22 mouse cellular contexts compared by ENCODE assay signal in the genomic region with DNA sequence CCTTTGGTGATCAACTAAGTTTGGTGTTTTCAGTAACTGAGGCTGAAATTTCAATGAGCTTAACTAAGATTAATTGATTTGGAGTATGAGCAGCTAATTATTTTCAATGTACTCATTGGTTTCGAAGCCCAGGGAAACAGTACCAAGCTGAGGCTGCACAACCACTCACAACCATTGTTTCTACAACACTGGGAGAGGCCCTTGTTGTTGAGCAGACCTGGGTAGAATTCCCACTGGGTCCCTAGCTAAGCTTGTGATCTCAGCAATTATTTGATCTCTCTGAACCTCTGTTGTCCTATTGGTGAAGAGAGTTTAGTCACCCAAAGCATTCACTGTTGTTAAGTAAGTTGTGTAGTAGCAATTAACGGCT.
DNase-seq lines count a peak whose midpoint lies in the region; ATAC-seq and TF ChIP-seq lines count a peak whose summit lies in the region.
"Had no signal": no experiment of that assay in that cellular context is flagged by ENCODE, and none has a peak within 500 bp of the region (broad histone marks: within the 10 kb centered on the region; RNA-seq: fewer than 3 reads in every experiment).

No protein-coding gene starts in this region.

- 36% methylated on average over 2 of the region's 2 CpGs for WGBS in forebrain, embryonic 11.5 days
- WGBS in forebrain, postnatal 0 days: 30% methylated on average over 2 of the region's 2 CpGs
- 67% methylated on average over 2 of the region's 2 CpGs for WGBS in hindbrain, embryonic 14.5 days
- WGBS in hindbrain, embryonic 11.5 days: 72% methylated on average over 2 of the region's 2 CpGs
- WGBS in neural tube, embryonic 13.5 days: 76% methylated on average over 2 of the region's 2 CpGs
- 77% methylated on average over 2 of the region's 2 CpGs for WGBS in neural tube, embryonic 15.5 days

- no peak overlapping the region for H3K4me2 ChIP-seq in forebrain, embryonic 11.5 days (ENCODE audit: low read depth, low read length, severe bottlenecking)
- H3K4me2 ChIP-seq in forebrain, postnatal 0 days (ENCODE audit: low read depth): no peak overlapping the region
- H3K4me2 ChIP-seq in hindbrain, embryonic 14.5 days (replicated peaks): no peak overlapping the region
- H3K4me2 ChIP-seq in hindbrain, embryonic 11.5 days (replicated peaks; ENCODE audit: low read depth, low read length): no peak overlapping the region
- H3K4me2 ChIP-seq in neural tube, embryonic 13.5 days: no peak overlapping the region
- H3K4me2 ChIP-seq in neural tube, embryonic 15.5 days: no peak overlapping the region
- H3K4me2 ChIP-seq: heart, embryonic 12.5 days had no signal

- H3K9me3 ChIP-seq in forebrain, embryonic 11.5 days (ENCODE audit: control insufficient read depth, low read length): no peaks in the 10 kb centered on the region
- H3K9me3 ChIP-seq in forebrain, postnatal 0 days (ENCODE audit: low read length): no peaks in the 10 kb centered on the region
- H3K9me3 ChIP-seq in hindbrain, embryonic 14.5 days (ENCODE audit: control insufficient read depth, low read length): no peaks in the 10 kb centered on the region
- no peaks in the 10 kb centered on the region for H3K9me3 ChIP-seq in hindbrain, embryonic 11.5 days (ENCODE audit: control insufficient read depth, low read length)
- H3K9me3 ChIP-seq in neural tube, embryonic 13.5 days: no peaks in the 10 kb centered on the region
- H3K9me3 ChIP-seq in neural tube, embryonic 15.5 days (replicated peaks): no peaks in the 10 kb centered on the region
- H3K9me3 ChIP-seq: embryonic facial prominence, embryonic 10.5 days; G1E; heart, embryonic 12.5 days had no signal

- DNase-seq in forebrain, embryonic 11.5 days (ENCODE audit: low spot score): no peak
- DNase-seq in forebrain, postnatal 0 days: no peak
- DNase-seq in hindbrain, embryonic 14.5 days (ENCODE audit: low spot score): no peak
- DNase-seq in hindbrain, embryonic 11.5 days (ENCODE audit: low spot score): no peak
- no peak for DNase-seq in neural tube, embryonic 10.5 days (ENCODE audit: extremely low spot score, low spot score)
- DNase-seq: adrenal gland, postnatal 14 days; B cell, adult 2 months; cerebellum, adult 18-20 months; cerebellum, adult 9-11 months; cerebellum, postnatal 36 days; gastrocnemius, adult 2 months; gastrocnemius, postnatal 25 days; heart, postnatal 36 days; kidney, adult 2 months had no signal

- peak; percentile 81 for ATAC-seq in forebrain, embryonic 11.5 days (replicated peaks; ENCODE audit: low FRiP score)
- ATAC-seq in forebrain, postnatal 0 days: no peak
- ATAC-seq in hindbrain, embryonic 14.5 days (ENCODE audit: low FRiP score): peak; percentile 32; the same call in 1 of the 2 replicates
- ATAC-seq in hindbrain, embryonic 11.5 days (ENCODE audit: low FRiP score): no peak
- ATAC-seq in neural tube, embryonic 13.5 days (ENCODE audit: low read depth): no peak
- ATAC-seq in neural tube, embryonic 15.5 days (ENCODE audit: low FRiP score): no peak
- no peak for ATAC-seq in cerebellum, adult (ENCODE audit: insufficient number of reproducible peaks, low FRiP score, low TSS enrichment)
- ATAC-seq: CD4-positive, CD25-positive, alpha-beta regulatory T cell, adult 4 months; intestine, embryonic 16.5 days had no signal

- no peak overlapping the region for H3K27ac ChIP-seq in forebrain, embryonic 11.5 days (ENCODE audit: low read depth, low read length)
- no peak overlapping the region for H3K27ac ChIP-seq in forebrain, postnatal 0 days (ENCODE audit: low read depth, low read length)
- no peak overlapping the region for H3K27ac ChIP-seq in hindbrain, embryonic 14.5 days
- no peak overlapping the region for H3K27ac ChIP-seq in hindbrain, embryonic 11.5 days (ENCODE audit: low read depth, low read length)
- peak overlapping the region; percentile 49; the same call in 1 of the 2 replicates for H3K27ac ChIP-seq in neural tube, embryonic 13.5 days (replicated peaks)
- H3K27ac ChIP-seq in neural tube, embryonic 15.5 days (replicated peaks): 0 out of 2 replicates have a peak overlapping the region, but pooled peaks have one; percentile 49
- H3K27ac ChIP-seq: embryonic facial prominence, embryonic 10.5 days; gastrocnemius, adult 2 months had no signal

- no peak overlapping the region for H3K9ac ChIP-seq in forebrain, embryonic 11.5 days (ENCODE audit: low read length)
- no peak overlapping the region for H3K9ac ChIP-seq in forebrain, postnatal 0 days
- no peak overlapping the region for H3K9ac ChIP-seq in hindbrain, embryonic 14.5 days
- no peak overlapping the region for H3K9ac ChIP-seq in hindbrain, embryonic 11.5 days (ENCODE audit: low read depth, low read length)
- no peak overlapping the region for H3K9ac ChIP-seq in neural tube, embryonic 13.5 days
- no peak overlapping the region for H3K9ac ChIP-seq in neural tube, embryonic 15.5 days (replicated peaks)
- H3K9ac ChIP-seq: heart, embryonic 12.5 days had no signal

- H3K4me3 ChIP-seq in forebrain, embryonic 11.5 days (ENCODE audit: low read depth, low read length): no peak overlapping the region
- H3K4me3 ChIP-seq in forebrain, postnatal 0 days (ENCODE audit: low read depth, low read length): no peak overlapping the region
- no peak overlapping the region for H3K4me3 ChIP-seq in hindbrain, embryonic 14.5 days (replicated peaks; ENCODE audit: low read length)
- no peak overlapping the region for H3K4me3 ChIP-seq in hindbrain, embryonic 11.5 days (ENCODE audit: low read depth, low read length)
- H3K4me3 ChIP-seq in neural tube, embryonic 13.5 days: no peak overlapping the region
- H3K4me3 ChIP-seq in neural tube, embryonic 15.5 days (replicated peaks): no peak overlapping the region
- H3K4me3 ChIP-seq: embryonic facial prominence, embryonic 10.5 days; gastrocnemius, adult 2 months; heart, embryonic 12.5 days had no signal

- H3K4me1 ChIP-seq in forebrain, embryonic 11.5 days (replicated peaks; ENCODE audit: control insufficient read depth, insufficient read depth, low read length): no peaks in the 10 kb centered on the region; the same call in 1 of the 2 replicates
- no peaks in the 10 kb centered on the region for H3K4me1 ChIP-seq in forebrain, postnatal 0 days (ENCODE audit: insufficient read depth)
- H3K4me1 ChIP-seq in hindbrain, embryonic 14.5 days (replicated peaks; ENCODE audit: control insufficient read depth, insufficient read depth, low read length): peaks cover 22% of the 10 kb centered on the region
- no peaks in the 10 kb centered on the region for H3K4me1 ChIP-seq in hindbrain, embryonic 11.5 days (replicated peaks; ENCODE audit: control insufficient read depth, insufficient read depth, low read length)
- H3K4me1 ChIP-seq in neural tube, embryonic 13.5 days (replicated peaks): peaks cover 26% of the 10 kb centered on the region
- peaks cover 24% of the 10 kb centered on the region for H3K4me1 ChIP-seq in neural tube, embryonic 15.5 days
- H3K4me1 ChIP-seq: heart, embryonic 12.5 days had no signal

- H3K36me3 ChIP-seq in forebrain, embryonic 11.5 days (ENCODE audit: control insufficient read depth, insufficient read depth, low read length): no peaks in the 10 kb centered on the region
- H3K36me3 ChIP-seq in forebrain, postnatal 0 days (ENCODE audit: insufficient read depth): no peaks in the 10 kb centered on the region
- no peaks in the 10 kb centered on the region for H3K36me3 ChIP-seq in hindbrain, embryonic 14.5 days (replicated peaks; ENCODE audit: control insufficient read depth, insufficient read depth)
- H3K36me3 ChIP-seq in hindbrain, embryonic 11.5 days (ENCODE audit: control insufficient read depth, insufficient read depth, low read length): no peaks in the 10 kb centered on the region
- H3K36me3 ChIP-seq in neural tube, embryonic 13.5 days: no peaks in the 10 kb centered on the region
- no peaks in the 10 kb centered on the region for H3K36me3 ChIP-seq in neural tube, embryonic 15.5 days
- H3K36me3 ChIP-seq: embryonic facial prominence, embryonic 10.5 days; G1E; heart, embryonic 12.5 days had no signal

- H3K27me3 ChIP-seq in forebrain, embryonic 11.5 days (ENCODE audit: control insufficient read depth, insufficient read depth, low read length): no peaks in the 10 kb centered on the region
- no peaks in the 10 kb centered on the region for H3K27me3 ChIP-seq in forebrain, postnatal 0 days (ENCODE audit: insufficient read depth, low read length)
- H3K27me3 ChIP-seq in hindbrain, embryonic 14.5 days (ENCODE audit: control insufficient read depth, insufficient read depth, low read length): no peaks in the 10 kb centered on the region
- H3K27me3 ChIP-seq in hindbrain, embryonic 11.5 days (ENCODE audit: control insufficient read depth, insufficient read depth, low read length): no peaks in the 10 kb centered on the region
- no peaks in the 10 kb centered on the region for H3K27me3 ChIP-seq in neural tube, embryonic 13.5 days
- H3K27me3 ChIP-seq in neural tube, embryonic 15.5 days (replicated peaks): no peaks in the 10 kb centered on the region

- no peak for TF ChIP-seq CTCF in forebrain, postnatal 0 days (IDR thresholded peaks at IDR 0.05; ENCODE audit: low read depth)

Comparison
In these comparisons a context has a peak if more than half of its experiments do, and no peak if none do; other contexts are left out.
1. ATAC-seq: peak in forebrain, embryonic 11.5 days (single experiment) and hindbrain, embryonic 14.5 days (single experiment); none in forebrain, postnatal 0 days (single experiment), hindbrain, embryonic 11.5 days (single experiment), neural tube, embryonic 13.5 days (single experiment), neural tube, embryonic 15.5 days (single experiment) and cerebellum, adult (single experiment).
2. H3K27ac ChIP-seq: peak in neural tube, embryonic 13.5 days (single experiment) and neural tube, embryonic 15.5 days (single experiment); none in forebrain, embryonic 11.5 days (single experiment), forebrain, postnatal 0 days (single experiment), hindbrain, embryonic 14.5 days (single experiment) and hindbrain, embryonic 11.5 days (single experiment).